Mouse (Mus musculus) stomach, postnatal 0 days (tissue): ENCODE measurements around the gene Wdr91. TPM values are rescaled to one million over a fixed set of nuclear protein-coding genes. Genes with fewer than 3 reads are reported as not detected.

Experiments used
- ATAC-seq: fragments of 200-750 bp; cut with Nextera tagmentation; 2 replicates; pipeline ENCODE4 v1.8.0; 2017; ENCODE audit not compliant: low FRiP score, low TSS enrichment
- DNase-seq: peaks from one replicate; pipeline ENCODE4 v3.0.0-alpha.2; 2016; ENCODE audit warnings: low spot score
- H3K27ac ChIP-seq: fragments of 300-500 bp; sonication (generic); replicated peaks from 2 replicates; pipeline ENCODE4 v1.5.1; 2014; ENCODE audit warnings: mild to moderate bottlenecking, control low read depth
- H3K27me3 ChIP-seq: fragments of 300-500 bp; sonication (generic); 2 replicates; pipeline ENCODE4 v1.6.1; 2014; ENCODE audit warnings: low read length; ENCODE audit not compliant: control insufficient read depth, insufficient read depth
- H3K36me3 ChIP-seq: fragments of 300-500 bp; sonication (generic); 2 replicates; pipeline ENCODE4 v1.6.1; 2014; ENCODE audit warnings: low read length, mixed read lengths; ENCODE audit not compliant: control insufficient read depth, insufficient read depth
- H3K4me1 ChIP-seq: fragments of 300-500 bp; sonication (generic); replicated peaks from 2 replicates; pipeline ENCODE4 v1.6.1; 2014; ENCODE audit warnings: antibody characterized with exemption; ENCODE audit not compliant: control insufficient read depth, insufficient read depth
- H3K4me2 ChIP-seq: fragments of 300-500 bp; sonication (generic); replicated peaks from 2 replicates; pipeline ENCODE4 v1.6.1; 2014; ENCODE audit warnings: low read depth, mild to moderate bottlenecking, control low read depth, moderate library complexity
- H3K4me3 ChIP-seq: fragments of 300-500 bp; sonication (generic); 2 replicates; pipeline ENCODE4 v1.5.1; 2014; ENCODE audit warnings: low read depth, low read length, control low read depth
- H3K9ac ChIP-seq: fragments of 300-500 bp; sonication (generic); 2 replicates; pipeline ENCODE4 v1.6.1; 2014; ENCODE audit warnings: mild to moderate bottlenecking, low read length, control low read depth, mixed read lengths
- H3K9me3 ChIP-seq: fragments of 300-500 bp; sonication (generic); 2 replicates; pipeline ENCODE4 v1.6.1; 2016; ENCODE audit warnings: low read length; ENCODE audit not compliant: control insufficient read depth
- CTCF ChIP-seq: IDR thresholded peaks from 2 replicates; pipeline ENCODE4 v1.5.1; 2016; ENCODE audit warnings: antibody characterized with exemption, low read depth, mild to moderate bottlenecking, moderate library complexity
- EP300 ChIP-seq: optimal IDR thresholded peaks from 2 replicates; pipeline ENCODE3; 2016; ENCODE audit warnings: antibody characterized with exemption
- WGBS: fragments of 180-500 bp; shearing (Covaris S2); extraction: QIAGEN DNeasy Blood & Tissue Kit; methylation state at CpG from one replicate; pipeline ENCODE4 v1.1.7; 2014; 5-methylcytosine and 5-hydroxymethylcytosine counted together
- polyA plus RNA-seq: library from polyadenylated mRNA; unstranded; fragments of >200 nt; fragmentation: Nextera tagmentation; extraction: Ambion mirVana; gene quantifications from 2 replicates; pipeline ENCODE4 v1.2.1, GENCODE M21; 2015

The Wdr91 gene
- polyA plus RNA-seq, 1 experiment from 2014 or later: 4.5 TPM

DNA sequence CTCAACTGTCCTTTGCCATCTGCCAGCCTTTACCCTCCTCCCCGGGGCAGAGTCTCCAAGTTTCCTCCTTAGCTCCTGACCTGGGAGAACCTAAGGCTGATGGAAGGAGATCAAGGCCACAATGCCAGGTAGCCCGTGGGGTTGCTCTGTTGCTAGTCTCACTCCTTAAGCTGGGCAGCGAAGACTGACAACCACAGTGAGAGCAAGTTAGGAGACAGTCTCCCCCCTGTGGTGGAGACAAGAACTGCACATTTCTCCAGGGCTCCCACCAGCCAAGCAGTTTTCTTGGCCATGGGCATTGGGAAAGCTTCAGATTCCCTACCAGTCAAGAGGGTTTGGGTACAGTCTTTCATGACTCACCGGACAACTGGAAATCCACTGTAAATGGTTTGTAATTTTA lies 16.5 kb upstream of the Wdr91 start:
- no peaks in the 10 kb centered on the region for H3K27me3 ChIP-seq
- WGBS: 40% methylated on average over 4 of the region's 4 CpGs

DNA sequence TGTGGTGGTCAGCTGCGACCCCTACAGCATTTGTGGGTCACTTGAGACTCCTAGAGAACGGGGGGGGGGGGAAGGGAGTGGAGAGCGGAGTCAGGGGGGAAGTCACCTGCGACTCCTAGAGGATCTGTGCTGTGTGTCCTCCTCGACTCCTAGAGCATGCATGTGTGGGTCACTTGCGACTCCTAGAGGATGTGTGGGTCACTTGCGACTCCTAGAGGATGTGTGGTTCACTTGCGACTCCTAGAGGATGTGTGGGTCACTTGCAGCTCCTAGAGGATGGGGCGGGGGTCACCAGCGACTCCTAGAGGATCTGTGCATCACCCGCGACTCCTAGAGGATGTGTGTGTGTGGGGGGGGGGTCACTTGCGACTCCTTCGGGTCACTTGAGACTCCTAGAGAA lies 11.3 kb upstream of the Wdr91 start:
- H3K4me1 ChIP-seq: no peaks in the 10 kb centered on the region
- no peaks in the 10 kb centered on the region for H3K36me3 ChIP-seq
- H3K27me3 ChIP-seq: no peaks in the 10 kb centered on the region
- TF ChIP-seq CTCF: peak; percentile 92
- TF ChIP-seq EP300: no peak
- H3K9ac ChIP-seq: no peak overlapping the region
- H3K9me3 ChIP-seq: no peaks in the 10 kb centered on the region
- H3K4me2 ChIP-seq: no peak overlapping the region
- H3K27ac ChIP-seq: no peak overlapping the region
- DNase-seq: peak; percentile 65
- peak; percentile 78 for ATAC-seq
- WGBS: 63% methylated on average over 11 of the region's 14 CpGs
- H3K4me3 ChIP-seq: no peak overlapping the region

More for the DNA sequence above, 16.5 kb upstream of the Wdr91 start:
- H3K27ac ChIP-seq: no peak overlapping the region
- H3K4me3 ChIP-seq: no peak overlapping the region
- no peaks in the 10 kb centered on the region for H3K9me3 ChIP-seq
- DNase-seq: peak; percentile 76
- ATAC-seq: peak; percentile 62; the same call in 1 of the 2 replicates
- no peak overlapping the region for H3K4me2 ChIP-seq
- no peaks in the 10 kb centered on the region for H3K4me1 ChIP-seq
- H3K36me3 ChIP-seq: no peaks in the 10 kb centered on the region
- H3K9ac ChIP-seq: no peak overlapping the region
- TF ChIP-seq CTCF (peak; percentile 91), EP300 (no peak)

- no peak for ATAC-seq
- H3K9me3 ChIP-seq: no peaks in the 10 kb centered on the region
- TF ChIP-seq EP300 (no peak), CTCF (no peak)
These were observed 10.0 kb upstream of the Wdr91 start for GRCm38 (mm10) chr6:34920631-34921030.

GRCm38 (mm10) chr6:34919956-34920355 lies 9.3 kb upstream of the Wdr91 start, which contains the start of gene Stra8:
Stra8 (plus strand) TSS chr6:34920163.
- Histone ChIP-seq H3K27ac (no peak within 1 kb of the TSS), H3K4me1 (no peaks in the 10 kb centered on the region), H3K36me3 (no peaks in the 10 kb centered on the region), H3K27me3 (no peaks in the 10 kb centered on the region), H3K9me3 (no peaks in the 10 kb centered on the region), H3K4me3 (no peak within 1 kb of the TSS), H3K4me2 (no peak within 1 kb of the TSS), H3K9ac (no peak within 1 kb of the TSS)
- ATAC-seq (no peak), DNase-seq (no peak)
- WGBS: 40% methylated on average over 10 of the region's 10 CpGs
- TF ChIP-seq EP300 (no peak), CTCF (no peak)

More at GRCm38 (mm10) chr6:34920631-34921030, 10.0 kb upstream of the Wdr91 start:
- no peaks in the 10 kb centered on the region for H3K4me1 ChIP-seq
- no peaks in the 10 kb centered on the region for H3K27me3 ChIP-seq
- no peaks in the 10 kb centered on the region for H3K36me3 ChIP-seq
- H3K4me2 ChIP-seq: no peak overlapping the region
- no peak overlapping the region for H3K27ac ChIP-seq
- no peak for DNase-seq
- no peak overlapping the region for H3K4me3 ChIP-seq
- no peak overlapping the region for H3K9ac ChIP-seq
- 90% methylated on average over 12 of the region's 12 CpGs for WGBS

DNA sequence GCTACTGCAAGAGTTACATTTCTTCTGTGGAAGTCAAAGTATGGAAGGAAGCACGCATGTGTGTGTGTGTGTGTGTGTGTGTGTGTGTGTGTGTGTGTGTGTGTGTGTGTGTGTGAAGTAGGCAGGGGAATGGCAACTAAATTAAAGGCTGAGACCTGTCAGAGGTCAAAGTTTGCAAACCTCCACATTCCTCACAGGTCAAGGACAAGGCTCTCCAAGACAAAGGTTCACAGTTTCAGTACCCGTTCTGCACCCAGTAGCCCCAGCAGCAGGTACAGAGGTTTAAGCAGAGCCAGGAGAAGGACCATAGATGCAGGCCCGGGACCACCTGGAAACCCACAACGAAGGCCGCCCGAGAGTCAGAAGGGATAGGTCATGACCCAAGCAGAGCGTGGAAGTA lies 8.5 kb upstream of the Wdr91 start:
- 76% methylated on average over 7 of the region's 7 CpGs for WGBS
- Histone ChIP-seq H3K9me3 (no peaks in the 10 kb centered on the region), H3K4me3 (no peak overlapping the region), H3K4me2 (no peak overlapping the region), H3K9ac (no peak overlapping the region), H3K27ac (no peak overlapping the region), H3K36me3 (no peaks in the 10 kb centered on the region), H3K27me3 (no peaks in the 10 kb centered on the region), H3K4me1 (no peaks in the 10 kb centered on the region)
- no peak for ATAC-seq
- no peak for DNase-seq
- TF ChIP-seq CTCF: no peak
- no peak for TF ChIP-seq EP300

- ATAC-seq: no peak
- Histone ChIP-seq H3K36me3 (no peaks in the 10 kb centered on the region), H3K27me3 (no peaks in the 10 kb centered on the region), H3K9me3 (no peaks in the 10 kb centered on the region), H3K27ac (no peak overlapping the region), H3K4me2 (no peak overlapping the region), H3K4me3 (no peak overlapping the region), H3K4me1 (no peaks in the 10 kb centered on the region), H3K9ac (no peak overlapping the region)
- WGBS: 89% methylated on average over 3 of the region's 3 CpGs
- DNase-seq: no peak
- TF ChIP-seq EP300 (no peak), CTCF (no peak)
These were observed 3.8 kb upstream of the Wdr91 start for GRCm38 (mm10) chr6:34914462-34914861.
